Mouse (Mus musculus) CH12.LX (cell line): ENCODE results near the gene Syne1. TPM values are rescaled to one million over a fixed set of nuclear protein-coding genes. Genes with fewer than 3 reads are reported as not detected.

Experiments used
- DNase-seq: peaks from one replicate; pipeline ENCODE4 v3.0.0-alpha.2; 2013; ENCODE audit errors: extremely low read depth
- H3K27ac ChIP-seq: 2 replicates; pipeline ENCODE4 v1.5.1; 2012; ENCODE audit warnings: low read depth, mild to moderate bottlenecking, control low read depth, moderate library complexity; ENCODE audit not compliant: insufficient read depth
- H3K27me3 ChIP-seq: replicated peaks from 2 replicates; pipeline ENCODE3; 2012; ENCODE audit warnings: inconsistent platforms
- H3K36me3 ChIP-seq, 2 experiments: replicated peaks in 1 of 2; 2 replicates each; pipeline versions ENCODE3 to v1.6.1; 2012; ENCODE audit warnings: inconsistent platforms in 1 of 2, low read length in 1 of 2, mild to moderate bottlenecking in 1 of 2, mixed read lengths in 1 of 2, moderate library complexity in 1 of 2; ENCODE audit not compliant: control insufficient read depth in 1 of 2, insufficient read depth in 1 of 2
- H3K4me1 ChIP-seq, 2 experiments: 2 replicates each; pipeline ENCODE4 v1.6.1; 2012; ENCODE audit warnings: inconsistent platforms in 1 of 2, moderate library complexity in 1 of 2; ENCODE audit not compliant: insufficient read depth in 2 of 2, control insufficient read depth in 1 of 2
- H3K4me2 ChIP-seq: 2 replicates; pipeline ENCODE4 v1.6.1; 2012; ENCODE audit warnings: low read depth, mild to moderate bottlenecking, control low read depth; ENCODE audit not compliant: poor library complexity, insufficient read depth, severe bottlenecking
- H3K4me3 ChIP-seq, 3 experiments: fragments of 150-350 bp in 1 of 3; sonication (generic) in 1 of 3; replicated peaks in 1 of 3; 2 replicates each; pipeline versions ENCODE3 to v1.5.1; 2011 to 2012; ENCODE audit warnings: low read depth in 2 of 3, low read length in 2 of 3, mild to moderate bottlenecking in 2 of 3, moderate library complexity in 2 of 3, control low read depth in 1 of 3, improper control_type of control experiment in 1 of 3, inconsistent platforms in 1 of 3, mixed read lengths in 1 of 3; ENCODE audit not compliant: poor library complexity in 1 of 3
- H3K79me2 ChIP-seq: replicated peaks from 2 replicates; pipeline ENCODE4 v1.6.1; 2012; ENCODE audit warnings: mild to moderate bottlenecking, moderate library complexity; ENCODE audit not compliant: control insufficient read depth, poor library complexity, insufficient read depth, severe bottlenecking; ENCODE audit errors: extremely low read depth
- H3K9ac ChIP-seq: 2 replicates; pipeline ENCODE4 v1.6.1; 2012; ENCODE audit warnings: low read depth, mild to moderate bottlenecking, control low read depth, moderate library complexity; ENCODE audit not compliant: insufficient read depth
- H3K9me3 ChIP-seq: replicated peaks from 2 replicates; pipeline ENCODE3; 2012; ENCODE audit warnings: low read length, inconsistent platforms, mixed read lengths
- BHLHE40 ChIP-seq: IDR thresholded peaks from 2 replicates; pipeline ENCODE4 v1.6.1; 2011; ENCODE audit warnings: mild to moderate bottlenecking, low read depth, low read length, improper control_type of control experiment
- CTCF ChIP-seq, 2 experiments: IDR thresholded peaks in 1 of 2; conservative IDR thresholded peaks in 1 of 2; 2 replicates each; pipeline ENCODE4 v1.5.1; 2011 to 2012; ENCODE audit warnings: low read depth in 2 of 2, low read length in 2 of 2, improper control_type of control experiment in 1 of 2, inconsistent platforms in 1 of 2, mild to moderate bottlenecking in 1 of 2, moderate library complexity in 1 of 2
- ETS1 ChIP-seq: conservative IDR thresholded peaks from 2 replicates; pipeline ENCODE4 v1.6.1; 2012; ENCODE audit warnings: low read depth, mild to moderate bottlenecking, inconsistent platforms, low read length, improper control_type of control experiment, moderate library complexity
- IRF4 ChIP-seq: IDR thresholded peaks from 2 replicates; pipeline ENCODE4 v1.6.1; 2014; ENCODE audit warnings: low read depth, mild to moderate bottlenecking, inconsistent platforms, low read length, improper control_type of control experiment
- JUN ChIP-seq: IDR thresholded peaks from 2 replicates; pipeline ENCODE4 v1.6.1; 2011; ENCODE audit warnings: low read depth, mild to moderate bottlenecking, low read length, improper control_type of control experiment, moderate library complexity; ENCODE audit not compliant: insufficient read depth
- MEF2A ChIP-seq: IDR thresholded peaks from 2 replicates; pipeline ENCODE4 v1.6.1; 2014; ENCODE audit warnings: low read depth, mild to moderate bottlenecking, inconsistent platforms, low read length, improper control_type of control experiment, borderline replicate concordance
- MXI1 ChIP-seq: IDR thresholded peaks from 2 replicates; pipeline ENCODE4 v1.6.1; 2011; ENCODE audit warnings: mild to moderate bottlenecking, low read depth, low read length, improper control_type of control experiment
- MYC ChIP-seq: IDR thresholded peaks from 2 replicates; pipeline ENCODE4 v1.6.1; 2011; ENCODE audit warnings: low read depth, mild to moderate bottlenecking, improper control_type of control experiment, low read length
- POLR2AphosphoS2 ChIP-seq: IDR thresholded peaks from 2 replicates; pipeline ENCODE4 v1.6.1; 2011; ENCODE audit warnings: low read depth, low read length, improper control_type of control experiment
- RAD21 ChIP-seq: IDR thresholded peaks from 2 replicates; pipeline ENCODE4 v1.6.1; 2011; ENCODE audit warnings: low read depth, mild to moderate bottlenecking, low read length, improper control_type of control experiment, moderate library complexity
- RCOR1 ChIP-seq: conservative IDR thresholded peaks from 2 replicates; pipeline ENCODE4 v1.6.1; 2012; ENCODE audit warnings: low read depth, mild to moderate bottlenecking, inconsistent platforms, low read length, improper control_type of control experiment
- SMC3 ChIP-seq: IDR thresholded peaks from 2 replicates; pipeline ENCODE4 v1.6.1; 2011; ENCODE audit warnings: low read depth, low read length, improper control_type of control experiment
- TBP ChIP-seq: conservative IDR thresholded peaks from 2 replicates; pipeline ENCODE4 v1.6.1; 2011; ENCODE audit warnings: low read depth, low read length, improper control_type of control experiment
- TCF12 ChIP-seq: IDR thresholded peaks from 2 replicates; pipeline ENCODE4 v1.6.1; 2014; ENCODE audit warnings: low read depth, mild to moderate bottlenecking, inconsistent platforms, low read length, improper control_type of control experiment
- USF1 ChIP-seq: IDR thresholded peaks from 2 replicates; pipeline ENCODE4 v1.6.1; 2014; ENCODE audit warnings: low read depth, mild to moderate bottlenecking, inconsistent platforms, low read length, improper control_type of control experiment
- dilution Hi-C: fragments of 300-500 bp; cut with MboI; formaldehyde crosslinking; loops from 2 replicates; pipeline ENCODE4 v1.14.3; 2020; ENCODE audit warnings: low sequenced_read_pairs; ENCODE audit not compliant: extremely low pct_unique_long_range_greater_than_20kb, extremely low pct_ligation_motif_present
- in situ Hi-C: fragments of 300-500 bp; cut with MboI; formaldehyde crosslinking; loops from 3 replicates; pipeline ENCODE4 v1.14.3; 2019; ENCODE audit warnings: low sequenced_read_pairs, low pct_ligation_motif_present, low pct_unique_long_range_greater_than_20kb, mixed read lengths
- polyA plus RNA-seq: library from polyadenylated mRNA; unstranded; fragments of >175 nt; gene quantifications from 2 replicates; pipeline ENCODE4 v1.2.1, GENCODE M21; 2012; ENCODE audit warnings: low read depth; ENCODE audit not compliant: insufficient read length
- total RNA-seq, 2 experiments: library from RNA; depleted of rRNA; stranded (reverse); fragments of 300-350 nt in 1 of 2; fragments of >200 nt in 1 of 2; gene quantifications; 2 replicates each; pipeline ENCODE4 v1.2.3; 2012 to 2014

The Syne1 gene
- total and polyA plus RNA-seq, 3 experiments = 3.1 to 7.6 (median 3.6) TPM

DNA sequence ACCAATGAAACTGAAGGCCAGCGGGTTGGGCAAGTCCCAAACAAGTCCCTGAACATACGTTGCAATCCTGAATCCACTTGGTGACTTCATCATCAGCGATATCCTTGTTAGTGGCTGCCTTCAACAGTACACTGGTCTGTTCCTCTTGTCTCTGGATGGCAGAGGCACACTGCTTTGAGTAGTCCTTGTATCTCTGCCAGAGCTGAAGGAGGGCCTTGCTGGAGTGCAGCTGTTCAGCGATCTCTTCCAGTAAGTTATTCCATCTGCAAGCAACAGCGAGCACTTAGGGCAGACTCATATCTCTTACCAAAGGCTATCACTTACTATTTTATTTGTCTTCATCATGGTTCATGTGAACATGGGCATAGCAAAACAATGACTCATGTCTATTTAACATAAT lies 440.5 kb downstream of the Syne1 start:
- dilution Hi-C loops = no loop called here
- H3K27me3 ChIP-seq = no peaks in the 10 kb centered on the region
- TF ChIP-seq MEF2A = no peak
- no peak for TF ChIP-seq ETS1
- no peak for TF ChIP-seq JUN
- no peak for TF ChIP-seq SMC3
- TF ChIP-seq IRF4 = no peak
- no peak for TF ChIP-seq USF1
- no peak for TF ChIP-seq RCOR1
- TF ChIP-seq BHLHE40 = no peak
- no peak for TF ChIP-seq MXI1
- no peak for TF ChIP-seq RAD21
- TF ChIP-seq MYC = no peak
- TF ChIP-seq CTCF (conservative IDR thresholded peaks at IDR 0.05 in 1 of 2, IDR thresholded peaks at IDR 0.05 in 1 of 2; ENCODE audit: low read depth in 2 of 2, low read length in 2 of 2) = no peak
- TF ChIP-seq, all 38 proteins: peak for 0
- H3K27ac ChIP-seq = no peak overlapping the region
- no peak for DNase-seq
- H3K4me2 ChIP-seq = no peak overlapping the region
- peaks cover 5 to 54% of the 10 kb centered on the region in 2 experiments for H3K36me3 ChIP-seq
- in situ Hi-C loops = no loop called here
- H3K4me1 ChIP-seq = peaks cover 5 to 7% of the 10 kb centered on the region in 2 experiments; a peak in 3 of 4 replicates
- H3K9ac ChIP-seq = no peak overlapping the region
- no peak overlapping the region for H3K4me3 ChIP-seq
- no peaks in the 10 kb centered on the region for H3K79me2 ChIP-seq
- H3K9me3 ChIP-seq = no peaks in the 10 kb centered on the region

DNA sequence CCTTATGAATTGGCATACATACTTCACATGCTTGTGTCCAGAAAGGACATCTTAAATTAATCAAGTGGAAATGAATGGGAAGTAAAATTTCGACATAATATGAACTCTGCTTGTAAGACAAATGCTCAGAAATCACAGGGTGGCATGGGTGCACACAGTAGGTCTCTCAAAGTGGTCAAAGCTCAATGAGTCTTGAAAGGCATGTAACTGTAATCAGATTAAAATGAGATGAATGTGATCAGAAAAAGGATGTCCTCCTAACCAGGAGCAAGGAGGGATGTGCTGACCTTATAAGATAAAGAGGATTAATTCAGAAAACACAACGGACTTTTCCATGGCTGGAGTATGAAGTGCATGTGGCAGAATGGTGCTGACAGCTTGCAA lies 453.5 kb downstream of the Syne1 start:
- Histone ChIP-seq H3K9me3 (no peaks in the 10 kb centered on the region), H3K27ac (no peak overlapping the region), H3K36me3 (peaks cover 0 to 24% of the 10 kb centered on the region in 2 experiments)
- in situ Hi-C loops = no loop called here
- DNase-seq = no peak
- TF ChIP-seq MXI1 = no peak
- no peak for TF ChIP-seq POLR2AphosphoS2
- TF ChIP-seq TCF12 = no peak
- TF ChIP-seq TBP = no peak
- TF ChIP-seq, all 38 proteins: peak for 0
- Histone ChIP-seq H3K79me2 (no peaks in the 10 kb centered on the region), H3K4me2 (no peak overlapping the region), H3K4me1 (no peaks in the 10 kb centered on the region), H3K27me3 (no peaks in the 10 kb centered on the region), H3K9ac (no peak overlapping the region), H3K4me3 (no peak overlapping the region)
- dilution Hi-C loops = no loop called here
